Mouse (Mus musculus): Measurements from ENCODE around the gene Ilf2. TPM values are rescaled to one million over a fixed set of nuclear protein-coding genes. Genes with fewer than 3 reads are reported as not detected.

Gene Ilf2
- polyA plus RNA-seq, 1 experiment from 2014 or later, result 151 TPM

DNA sequence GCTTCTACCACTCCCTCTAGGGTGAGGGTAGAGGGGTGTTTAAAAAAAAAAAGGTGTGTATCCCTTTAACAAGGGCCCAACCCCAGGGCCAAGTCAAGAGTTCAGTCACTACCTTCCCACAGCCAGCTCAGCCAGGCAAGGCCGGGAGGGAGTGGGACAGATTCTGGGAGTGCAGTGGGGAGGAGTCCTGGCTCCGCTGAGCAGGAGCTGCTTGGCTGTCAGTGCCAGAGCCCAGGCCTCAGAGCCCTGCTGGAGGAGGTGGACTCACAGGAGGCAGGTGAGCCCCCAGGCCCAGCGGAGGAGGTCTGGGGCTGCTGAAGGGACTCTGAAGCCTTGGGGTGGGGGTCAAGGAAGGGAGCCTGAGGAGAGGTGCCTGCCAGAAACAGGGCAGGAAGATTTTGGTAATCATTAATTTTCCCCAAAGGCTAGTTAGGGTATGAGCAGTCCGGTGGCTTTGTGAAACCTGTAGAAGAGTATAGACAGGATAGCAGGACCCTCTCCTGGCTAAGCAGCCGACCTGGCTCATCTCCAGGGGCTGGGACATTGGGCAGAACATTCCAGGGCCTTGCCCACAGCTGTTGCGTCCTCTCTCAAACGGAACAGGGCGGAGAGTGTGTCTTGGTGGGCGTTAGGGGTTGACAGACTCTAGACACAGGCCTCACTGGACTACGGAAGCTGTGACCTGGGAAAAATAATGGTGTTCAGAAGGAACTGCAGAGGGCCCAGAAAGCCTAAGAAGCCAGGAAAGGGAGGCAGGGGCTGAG is 61.4 kb downstream of the Ilf2 start, which contains the start of gene S100a16:
Gene S100a16 (plus strand): TSS at position 114 of the 764 bp plus-strand sequence.
- H3K9me3 ChIP-seq (replicated peaks; ENCODE audit: control insufficient read depth, low read length), result no peaks in the 10 kb centered on the region
- H3K27me3 ChIP-seq (ENCODE audit: control insufficient read depth, insufficient read depth, low read length), result no peaks in the 10 kb centered on the region
- ATAC-seq (replicated peaks; ENCODE audit: insufficient number of reproducible peaks, low FRiP score, low TSS enrichment), result 0 out of 2 replicates have a peak, but pooled peaks have one; percentile 5
- no peak within 1 kb of the TSS for H3K27ac ChIP-seq (ENCODE audit: low read depth, low read length)
- H3K4me2 ChIP-seq, result no peak within 1 kb of the TSS; the same call in 1 of the 2 replicates
- 38% methylated on average over 10 of the region's 10 CpGs for WGBS (ENCODE audit: insufficient replicate concordance)
- H3K4me1 ChIP-seq (ENCODE audit: control insufficient read depth, insufficient read depth, low read length), result no peaks in the 10 kb centered on the region; the same call in 1 of the 2 replicates
- no peaks in the 10 kb centered on the region for H3K36me3 ChIP-seq (ENCODE audit: control insufficient read depth, insufficient read depth, low read length)
- no peak within 1 kb of the TSS for H3K4me3 ChIP-seq (ENCODE audit: low read depth, low read length)
- H3K9ac ChIP-seq (ENCODE audit: low read depth, low read length), result no peak within 1 kb of the TSS

DNA sequence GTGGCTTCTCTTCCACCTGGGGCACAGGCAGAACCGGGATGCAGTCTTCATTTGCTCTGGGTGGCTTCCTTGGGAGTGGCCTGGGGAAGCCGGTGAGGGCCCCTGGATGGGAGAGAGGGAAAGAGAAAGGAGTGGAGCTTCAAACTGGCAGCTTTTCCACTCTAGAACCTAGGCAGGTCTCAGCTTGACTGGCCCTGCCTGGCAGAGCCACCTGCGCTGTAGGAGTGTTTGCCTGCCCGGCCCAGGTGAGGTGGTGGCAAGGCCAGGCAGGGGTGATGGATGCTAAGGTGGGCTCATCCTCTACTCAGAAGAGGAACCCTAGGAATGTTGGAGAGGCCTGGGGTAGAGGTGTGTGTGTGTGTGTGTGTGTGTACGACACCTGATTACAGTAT is 62.0 kb downstream of the Ilf2 start:
- ATAC-seq (replicated peaks; ENCODE audit: insufficient number of reproducible peaks, low FRiP score, low TSS enrichment), result no peak
- WGBS (ENCODE audit: insufficient replicate concordance), result 67% methylated on average over 5 of the region's 5 CpGs
- no peak overlapping the region for H3K4me2 ChIP-seq
- no peaks in the 10 kb centered on the region for H3K27me3 ChIP-seq (ENCODE audit: control insufficient read depth, insufficient read depth, low read length)
- H3K9me3 ChIP-seq (replicated peaks; ENCODE audit: control insufficient read depth, low read length), result no peaks in the 10 kb centered on the region
- no peak overlapping the region for H3K9ac ChIP-seq (ENCODE audit: low read depth, low read length)
- H3K36me3 ChIP-seq (ENCODE audit: control insufficient read depth, insufficient read depth, low read length), result no peaks in the 10 kb centered on the region
- H3K4me3 ChIP-seq (ENCODE audit: low read depth, low read length), result no peak overlapping the region
- no peak overlapping the region for H3K27ac ChIP-seq (ENCODE audit: low read depth, low read length)
- H3K4me1 ChIP-seq (ENCODE audit: control insufficient read depth, insufficient read depth, low read length), result no peaks in the 10 kb centered on the region; the same call in 1 of the 2 replicates

Other genes starting within 250 kb of the Ilf2 start
- gene Jtb, start 244.5 kb upstream of the Ilf2 start, polyA plus RNA-seq (2014; fragmentation: Nextera tagmentation; extraction: Ambion mirVana), result 90.7 and 95.8 TPM in 2 replicates
- gene Creb3l4, start 232.6 kb upstream of the Ilf2 start, polyA plus RNA-seq (2014; fragmentation: Nextera tagmentation; extraction: Ambion mirVana), result 2.3 and 2.6 TPM in 2 replicates
- gene Slc39a1, start 228.0 kb upstream of the Ilf2 start, polyA plus RNA-seq (2014; fragmentation: Nextera tagmentation; extraction: Ambion mirVana), result 74.0 and 80.8 TPM in 2 replicates
- 7.5 and 11.6 TPM in 2 replicates for gene Crtc2, start 222.0 kb upstream of the Ilf2 start, polyA plus RNA-seq (2014; fragmentation: Nextera tagmentation; extraction: Ambion mirVana)
- gene Dennd4b, start 210.9 kb upstream of the Ilf2 start, polyA plus RNA-seq (2014; fragmentation: Nextera tagmentation; extraction: Ambion mirVana), result 4.1 and 4.4 TPM in 2 replicates
- 8.4 and 14.3 TPM in 2 replicates for gene Gatad2b, start 182.9 kb upstream of the Ilf2 start, polyA plus RNA-seq (2014; fragmentation: Nextera tagmentation; extraction: Ambion mirVana)
- gene Slc27a3, start 86.2 kb upstream of the Ilf2 start, polyA plus RNA-seq (2014; fragmentation: Nextera tagmentation; extraction: Ambion mirVana), result 5.7 and 6.2 TPM in 2 replicates
- 25.3 and 26.9 TPM in 2 replicates for gene Ints3, start 42.5 kb upstream of the Ilf2 start, polyA plus RNA-seq (2014; fragmentation: Nextera tagmentation; extraction: Ambion mirVana)
- 5.3 and 8.1 TPM in 2 replicates for gene Npr1, start 10.3 kb upstream of the Ilf2 start, polyA plus RNA-seq (2014; fragmentation: Nextera tagmentation; extraction: Ambion mirVana)
- 76.0 TPM in 2 replicates for gene Snapin, start 14.9 kb downstream of the Ilf2 start, polyA plus RNA-seq (2014; fragmentation: Nextera tagmentation; extraction: Ambion mirVana)
- 70.3 and 73.9 TPM in 2 replicates for gene Chtop, start 33.4 kb downstream of the Ilf2 start, polyA plus RNA-seq (2014; fragmentation: Nextera tagmentation; extraction: Ambion mirVana)
- gene S100a1, start 38.3 kb downstream of the Ilf2 start, polyA plus RNA-seq (2014; fragmentation: Nextera tagmentation; extraction: Ambion mirVana), result 137 and 138 TPM in 2 replicates
- 59.7 and 65.4 TPM in 2 replicates for gene S100a13, start 38.3 kb downstream of the Ilf2 start, polyA plus RNA-seq (2014; fragmentation: Nextera tagmentation; extraction: Ambion mirVana)
- not detected in 2 replicates for gene S100a14, start 50.7 kb downstream of the Ilf2 start, polyA plus RNA-seq (2014; fragmentation: Nextera tagmentation; extraction: Ambion mirVana)
- 26.9 and 28.4 TPM in 2 replicates for gene S100a16, start 61.1 kb downstream of the Ilf2 start, polyA plus RNA-seq (2014; fragmentation: Nextera tagmentation; extraction: Ambion mirVana)
- gene S100a3, start 84.5 kb downstream of the Ilf2 start, polyA plus RNA-seq (2014; fragmentation: Nextera tagmentation; extraction: Ambion mirVana), result 0.24 TPM in 1 of 2 replicates, not detected in the other
- not detected in 2 replicates for gene S100a2, start 114.1 kb downstream of the Ilf2 start, polyA plus RNA-seq (2014; fragmentation: Nextera tagmentation; extraction: Ambion mirVana)
- gene Gm42674, start 125.8 kb downstream of the Ilf2 start, polyA plus RNA-seq (2014; fragmentation: Nextera tagmentation; extraction: Ambion mirVana), result not detected in 2 replicates
- 3.4 and 3.5 TPM in 2 replicates for gene S100a4, start 127.6 kb downstream of the Ilf2 start, polyA plus RNA-seq (2014; fragmentation: Nextera tagmentation; extraction: Ambion mirVana)
- not detected in 2 replicates for gene S100a5, start 132.4 kb downstream of the Ilf2 start, polyA plus RNA-seq (2014; fragmentation: Nextera tagmentation; extraction: Ambion mirVana)
- gene S100a6, start 136.8 kb downstream of the Ilf2 start, polyA plus RNA-seq (2014; fragmentation: Nextera tagmentation; extraction: Ambion mirVana), result 43.6 and 44.5 TPM in 2 replicates
- gene S100a7a, start 177.9 kb downstream of the Ilf2 start, polyA plus RNA-seq (2014; fragmentation: Nextera tagmentation; extraction: Ambion mirVana), result not detected in 2 replicates
- 1.9 and 5.2 TPM in 2 replicates for gene S100a8, start 192.9 kb downstream of the Ilf2 start, polyA plus RNA-seq (2014; fragmentation: Nextera tagmentation; extraction: Ambion mirVana)
- 1.3 and 6.2 TPM in 2 replicates for gene S100a9, start 219.6 kb downstream of the Ilf2 start, polyA plus RNA-seq (2014; fragmentation: Nextera tagmentation; extraction: Ambion mirVana)